Mouse (Mus musculus) spleen, adult 2 months (tissue): Measurements from ENCODE around the gene Rap1gap.

Experiments used
- CTCF ChIP-seq: fragments of 200-500 bp; IDR thresholded peaks from 2 replicates; pipeline ENCODE4 v1.5.1; 2011; ENCODE audit warnings: mild to moderate bottlenecking, inconsistent platforms; ENCODE audit not compliant: insufficient read depth, insufficient read length, insufficient replicate concordance; ENCODE audit errors: extremely low read depth
- POLR2A ChIP-seq: fragments of 200-500 bp; IDR thresholded peaks from 2 replicates; pipeline ENCODE4 v1.6.1; 2011; ENCODE audit warnings: low read depth, low read length, inconsistent platforms

GRCm38 (mm10) chr4:137774505-137774904, 110.0 kb downstream of the Rap1gap start:
- TF ChIP-seq CTCF (no peak), POLR2A (no peak)
